Mouse (Mus musculus) hematopoietic stem cell, adult 5-6 weeks (primary cell): ENCODE measurements around the gene Park7. TPM values are rescaled to one million over a fixed set of nuclear protein-coding genes. Genes with fewer than 3 reads are reported as not detected.

ENCODE experiments used
- ATAC-seq, 2 experiments: fragments of 125-278 bp in 1 of 2; replicated peaks in 1 of 2; 2 replicates each; pipeline ENCODE4 v1.8.0; 2016 to 2017; ENCODE audit warnings: inconsistent platforms in 2 of 2, mild to moderate bottlenecking in 2 of 2, moderate number of reproducible peaks in 2 of 2, low read depth in 1 of 2, moderate TSS enrichment in 1 of 2; ENCODE audit not compliant: low FRiP score in 2 of 2, poor library complexity in 2 of 2, severe bottlenecking in 2 of 2, insufficient read depth in 1 of 2, low TSS enrichment in 1 of 2
- total RNA-seq: library from RNA; stranded (forward); fragments of 172-1452, 232-1000 nt; gene quantifications from 2 replicates; pipeline ENCODE4 v1.2.3, GENCODE M21; 2017

The Park7 gene
- total RNA-seq, 1 experiment from 2014 or later, result 401 TPM

- 0 out of 4 replicates have a peak, but pooled peaks have one; percentile 21 to 37 for ATAC-seq
Measured at GRCm38 (mm10) chr4:150865371-150865770, 48.9 kb downstream of the Park7 start.

DNA sequence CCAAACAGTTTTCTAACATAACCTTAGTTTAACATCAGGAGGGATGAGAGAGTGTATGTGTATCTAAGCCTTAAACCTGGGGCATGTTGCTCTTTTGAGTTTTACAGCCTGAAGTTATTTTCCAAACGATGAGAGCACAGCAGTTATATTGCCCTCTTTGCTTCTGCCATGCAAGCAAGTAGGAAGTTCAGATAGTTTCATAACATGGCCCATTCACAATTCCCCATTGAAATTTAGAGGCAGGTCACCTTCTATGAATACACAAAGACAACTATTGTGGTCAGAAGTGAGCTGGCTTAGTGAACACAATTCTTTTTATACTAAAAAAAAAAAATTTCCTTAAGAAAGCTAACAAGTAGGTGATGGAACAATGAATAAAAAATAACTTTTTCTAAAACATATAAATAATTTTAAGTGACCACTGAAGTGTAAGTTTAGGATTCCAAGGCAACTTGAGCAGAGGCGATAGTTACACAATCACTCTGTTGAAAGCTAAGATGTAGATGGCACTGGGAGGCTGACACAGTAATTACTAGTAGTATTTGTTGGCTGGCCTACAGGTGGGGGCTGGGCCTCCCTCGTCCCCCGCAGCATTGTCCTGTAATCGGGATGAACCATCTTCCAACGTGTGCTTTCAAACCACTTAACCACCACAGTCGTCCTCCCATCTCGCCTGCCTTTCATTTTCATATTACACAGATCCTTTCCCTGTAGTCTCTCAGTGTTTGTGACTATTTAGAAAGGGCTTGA, 51.4 kb downstream of the Park7 start:
- no peak for ATAC-seq

- ATAC-seq, result no peak
Measured at GRCm38 (mm10) chr4:150861161-150861560, 53.1 kb downstream of the Park7 start.

DNA sequence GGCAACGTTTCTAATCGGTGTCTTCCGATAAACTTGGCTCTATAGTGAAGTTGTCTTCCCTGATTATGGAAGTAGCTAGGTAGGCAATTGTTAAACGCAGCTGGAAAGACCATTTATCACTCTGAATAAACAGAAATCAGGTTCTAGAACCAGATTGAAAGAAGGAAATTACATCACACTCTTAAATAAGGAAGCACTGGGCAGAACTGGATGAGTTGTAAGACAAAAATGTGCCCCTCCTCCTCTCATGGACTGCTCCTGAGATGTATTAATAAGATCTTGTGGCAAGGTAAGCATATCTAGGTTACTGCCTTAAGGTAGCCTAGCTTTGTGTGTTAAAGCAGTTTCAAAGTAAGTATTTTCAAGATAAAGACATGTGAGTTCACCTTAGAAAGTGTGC, 53.7 kb downstream of the Park7 start:
- ATAC-seq, result no peak

GRCm38 (mm10) chr4:150855346-150855745, 58.9 kb downstream of the Park7 start:
- no peak for ATAC-seq

DNA sequence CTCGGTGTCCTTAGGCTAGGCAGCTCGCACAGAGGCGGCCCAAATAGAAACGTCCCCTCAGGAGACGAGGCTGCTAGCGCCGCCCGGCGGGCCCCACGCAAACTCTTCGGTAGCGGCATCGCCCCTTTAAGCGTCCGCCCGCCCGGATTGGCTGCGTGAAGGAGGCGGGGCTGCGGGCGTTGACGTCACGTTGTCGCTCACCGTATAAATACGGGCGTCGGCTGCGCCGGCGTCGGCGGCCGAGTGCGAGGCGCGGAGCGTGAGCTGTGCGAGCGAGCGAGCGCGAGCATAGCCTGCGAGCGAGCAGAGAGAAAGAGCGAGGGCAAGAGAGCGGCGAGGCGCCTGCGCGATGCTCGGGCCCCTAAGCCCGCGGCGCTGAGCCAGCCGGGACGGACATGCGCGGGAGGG, 59.4 kb downstream of the Park7 start:
- ATAC-seq, result peak; percentile 81 to 95

DNA sequence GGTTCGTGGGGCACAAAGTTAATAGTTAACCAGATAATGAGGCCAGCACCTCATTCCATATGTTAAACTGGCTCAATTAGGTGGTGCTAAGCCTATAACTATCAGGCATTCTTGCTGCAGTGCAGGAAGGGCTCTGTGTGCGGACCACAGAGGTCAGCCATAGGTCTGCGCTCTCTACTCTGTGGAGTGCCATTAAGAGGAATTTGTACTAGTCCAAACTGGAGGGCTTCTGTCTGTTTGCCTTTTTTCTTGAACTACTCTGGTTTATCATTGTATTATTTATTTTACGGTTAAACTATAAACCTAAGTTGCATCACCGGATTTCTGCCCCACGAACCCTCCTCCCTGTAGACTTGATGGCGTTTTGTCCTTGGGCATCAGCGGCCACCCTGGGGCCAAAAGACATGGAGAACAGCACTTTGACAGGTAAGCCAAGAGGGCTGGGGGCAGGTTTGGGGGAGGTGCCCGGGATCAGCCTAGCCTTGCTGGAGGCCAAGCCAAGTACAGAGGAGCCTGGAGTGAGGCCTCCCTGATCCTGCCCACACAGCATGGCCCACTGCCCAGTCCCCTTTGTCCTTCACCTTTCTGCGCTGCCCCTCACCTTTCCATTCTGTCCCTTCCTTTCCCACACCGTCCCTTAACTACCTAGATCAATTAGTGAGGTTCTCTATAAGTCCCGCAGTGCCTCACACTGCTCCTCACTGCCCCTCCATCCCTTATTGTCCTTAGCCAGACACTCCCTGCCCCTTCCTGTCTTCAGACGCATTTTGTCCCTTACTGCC, 60.4 kb downstream of the Park7 start, which contains the start of gene Errfi1:
Gene Errfi1 (plus strand): TSS at position 240 of the 782 bp plus-strand sequence.
- no peak for ATAC-seq

DNA sequence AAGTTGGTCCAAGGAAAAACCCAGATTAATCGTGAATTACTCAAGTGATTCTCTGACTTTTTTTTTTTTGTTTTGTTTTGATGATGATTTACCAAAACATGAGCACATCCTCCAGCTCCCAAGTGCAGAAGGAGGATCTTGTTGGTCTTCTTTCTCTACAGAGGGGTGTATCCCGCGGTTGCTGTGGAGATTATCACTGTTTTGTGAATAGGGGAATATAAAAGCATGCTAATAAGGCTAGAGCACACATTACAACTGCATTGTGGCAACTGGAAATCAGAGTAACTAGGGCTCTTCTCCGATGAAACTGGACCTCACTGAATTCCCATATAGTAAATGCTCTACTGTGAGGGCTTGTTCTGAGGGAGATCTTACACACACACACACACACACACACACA, 61.8 kb downstream of the Park7 start:
- ATAC-seq, result no peak

DNA sequence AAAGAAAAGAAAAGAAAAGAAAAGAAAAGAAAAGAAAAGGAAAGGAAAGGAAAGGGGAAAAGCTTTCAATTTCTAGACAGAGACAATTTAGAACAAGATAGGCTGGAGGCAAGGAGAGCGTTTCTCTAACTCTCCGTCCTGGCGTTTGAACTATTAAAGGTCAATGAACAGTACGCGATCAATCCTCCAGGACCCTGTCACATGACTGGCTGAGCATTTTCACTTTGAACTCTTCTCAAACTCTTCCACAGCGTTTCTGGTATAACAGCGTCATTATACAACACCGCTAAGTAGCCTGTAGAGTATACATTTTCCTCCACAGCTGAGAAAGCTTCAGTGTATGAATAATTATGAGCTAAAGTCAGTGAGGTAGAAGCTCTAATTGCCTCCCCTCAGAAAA, 62.2 kb downstream of the Park7 start:
- no peak for ATAC-seq

GRCm38 (mm10) chr4:150850893-150851292, 63.3 kb downstream of the Park7 start:
- ATAC-seq, result no peak

GRCm38 (mm10) chr4:150849964-150850363, 64.3 kb downstream of the Park7 start:
- no peak for ATAC-seq

Other genes with a start within 250 kb of the Park7 start
- gene Errfi1, start 60.5 kb downstream of the Park7 start, total RNA-seq, result 2.1 and 2.5 TPM in 2 replicates
- 1.3 TPM in 1 of 2 replicates, not detected in the other for gene Tnfrsf9, start 125 bp upstream of the Park7 start, total RNA-seq
- gene Uts2, start 82.7 kb upstream of the Park7 start, total RNA-seq, result not detected in 2 replicates
- 10.0 and 11.0 TPM in 2 replicates for gene Per3, start 130.2 kb upstream of the Park7 start, total RNA-seq
- gene Vamp3, start 143.5 kb upstream of the Park7 start, total RNA-seq, result 86.8 and 97.3 TPM in 2 replicates
- not detected in 2 replicates for gene Gm13090, start 175.1 kb upstream of the Park7 start, total RNA-seq